Mouse (Mus musculus) MEL (cell line): Measurements from ENCODE around the gene Atg4b. TPM values are rescaled to one million over a fixed set of nuclear protein-coding genes. Genes with fewer than 3 reads are reported as not detected.

Source experiments
- DNase-seq: peaks from one replicate; pipeline ENCODE4 v3.0.0; 2011; ENCODE audit warnings: low read depth, low spot score
- H3K27ac ChIP-seq: 2 replicates; pipeline ENCODE4 v1.5.1; 2012; ENCODE audit warnings: low read depth, mild to moderate bottlenecking, control low read depth, low read length, moderate library complexity; ENCODE audit not compliant: control insufficient read depth
- H3K27me3 ChIP-seq, 2 experiments: fragments of 150-350 bp in 1 of 2; sonication (generic) in 1 of 2; 2 replicates each; pipeline ENCODE4 v1.6.1; 2012; ENCODE audit warnings: low read length in 2 of 2, mild to moderate bottlenecking in 2 of 2, improper control_type of control experiment in 1 of 2, moderate library complexity in 1 of 2; ENCODE audit not compliant: insufficient read depth in 2 of 2, control insufficient read depth in 1 of 2
- H3K36me3 ChIP-seq, 2 experiments: 2 replicates each; pipeline ENCODE4 v1.6.1; 2012 to 2014; ENCODE audit warnings: low read length in 2 of 2, improper control_type of control experiment in 1 of 2, inconsistent platforms in 1 of 2, mild to moderate bottlenecking in 1 of 2; ENCODE audit not compliant: insufficient read depth in 2 of 2, control insufficient read depth in 1 of 2
- H3K4me1 ChIP-seq, 2 experiments: fragments of 150-350 bp in 1 of 2; sonication (generic) in 1 of 2; 2 replicates each; pipeline ENCODE4 v1.6.1; 2012; ENCODE audit warnings: low read length in 2 of 2, improper control_type of control experiment in 1 of 2, mild to moderate bottlenecking in 1 of 2; ENCODE audit not compliant: insufficient read depth in 2 of 2, control insufficient read depth in 1 of 2
- H3K4me3 ChIP-seq, 2 experiments: fragments of 150-350 bp in 1 of 2; sonication (generic) in 1 of 2; 2 replicates each; pipeline ENCODE4 v1.5.1; 2012; ENCODE audit warnings: low read depth in 2 of 2, low read length in 2 of 2, mild to moderate bottlenecking in 2 of 2, moderate library complexity in 2 of 2, control low read depth in 1 of 2, improper control_type of control experiment in 1 of 2; ENCODE audit not compliant: control insufficient read depth in 1 of 2, insufficient read depth in 1 of 2
- H3K79me2 ChIP-seq: 2 replicates; pipeline ENCODE4 v1.6.1; 2012; ENCODE audit warnings: mild to moderate bottlenecking, low read length, moderate library complexity; ENCODE audit not compliant: control insufficient read depth, poor library complexity, insufficient read depth
- H3K9ac ChIP-seq: 2 replicates; pipeline ENCODE4 v1.6.1; 2012; ENCODE audit warnings: low read depth, mild to moderate bottlenecking, control low read depth, low read length, moderate library complexity; ENCODE audit not compliant: control insufficient read depth, poor library complexity, severe bottlenecking
- H3K9me3 ChIP-seq: fragments of 150-350 bp; sonication (generic); replicated peaks from 2 replicates; pipeline ENCODE4 v1.6.1; 2012; ENCODE audit warnings: mild to moderate bottlenecking, low read length, improper control_type of control experiment, moderate library complexity; ENCODE audit not compliant: insufficient read depth
- CHD1 ChIP-seq: IDR thresholded peaks from 2 replicates; pipeline ENCODE4 v1.6.1; 2012; ENCODE audit warnings: low read depth, mild to moderate bottlenecking, inconsistent platforms, low read length, improper control_type of control experiment
- CTCF ChIP-seq, 3 experiments: IDR thresholded peaks in 2 of 3; conservative IDR thresholded peaks in 1 of 3; 2 replicates each; pipeline ENCODE4 v1.5.1; 2011 to 2012; ENCODE audit warnings: low read length in 3 of 3, low read depth in 2 of 3, mild to moderate bottlenecking in 2 of 3, improper control_type of control experiment in 1 of 3, inconsistent platforms in 1 of 3, mixed read lengths in 1 of 3, moderate library complexity in 1 of 3; ENCODE audit not compliant: control insufficient read depth in 1 of 3, insufficient read depth in 1 of 3, poor library complexity in 1 of 3, severe bottlenecking in 1 of 3
- E2F4 ChIP-seq: IDR thresholded peaks from 2 replicates; pipeline ENCODE4 v1.6.1; 2011; ENCODE audit warnings: low read depth, low read length, improper control_type of control experiment, borderline replicate concordance
- EP300 ChIP-seq, 2 experiments: IDR thresholded peaks; 2 replicates each; pipeline ENCODE4 v1.6.1; 2011; ENCODE audit warnings: improper control_type of control experiment in 2 of 2, low read length in 2 of 2, low read depth in 1 of 2, mild to moderate bottlenecking in 1 of 2
- GATA1 ChIP-seq: IDR thresholded peaks from 2 replicates; pipeline ENCODE4 v1.6.1; 2011; ENCODE audit warnings: low read depth, low read length, improper control_type of control experiment
- MAX ChIP-seq: IDR thresholded peaks from 2 replicates; pipeline ENCODE4 v1.6.1; 2011; ENCODE audit warnings: low read length, improper control_type of control experiment
- MEF2A ChIP-seq: IDR thresholded peaks from 2 replicates; pipeline ENCODE4 v1.6.1; 2014; ENCODE audit warnings: low read depth, mild to moderate bottlenecking, inconsistent platforms, low read length, improper control_type of control experiment; ENCODE audit not compliant: poor library complexity, insufficient replicate concordance, severe bottlenecking; ENCODE audit errors: extremely low read depth
- MXI1 ChIP-seq: IDR thresholded peaks from 2 replicates; pipeline ENCODE4 v1.6.1; 2011; ENCODE audit warnings: mild to moderate bottlenecking, low read depth, low read length, improper control_type of control experiment
- MYB ChIP-seq: IDR thresholded peaks from 2 replicates; pipeline ENCODE4 v1.6.1; 2011; ENCODE audit warnings: mild to moderate bottlenecking, low read depth, low read length, improper control_type of control experiment
- MYC ChIP-seq: IDR thresholded peaks from 2 replicates; pipeline ENCODE4 v1.6.1; 2011; ENCODE audit warnings: low read depth, mild to moderate bottlenecking, low read length, improper control_type of control experiment, moderate library complexity
- NRF1 ChIP-seq: IDR thresholded peaks from 2 replicates; pipeline ENCODE4 v1.6.1; 2014; ENCODE audit warnings: low read depth, mild to moderate bottlenecking, inconsistent platforms, low read length, improper control_type of control experiment, moderate library complexity; ENCODE audit not compliant: poor library complexity, insufficient read depth, severe bottlenecking
- POLR2A ChIP-seq, 2 experiments: IDR thresholded peaks; 2 replicates each; pipeline ENCODE4 v1.6.1; 2011 to 2012; ENCODE audit warnings: low read length in 2 of 2, mild to moderate bottlenecking in 2 of 2, control low read depth in 1 of 2, improper control_type of control experiment in 1 of 2, low read depth in 1 of 2, moderate library complexity in 1 of 2; ENCODE audit not compliant: control insufficient read depth in 1 of 2, insufficient read depth in 1 of 2, poor library complexity in 1 of 2
- POLR2AphosphoS5 ChIP-seq: IDR thresholded peaks from 2 replicates; pipeline ENCODE4 v1.6.1; 2012; ENCODE audit warnings: low read depth, borderline replicate concordance, mild to moderate bottlenecking, inconsistent platforms, low read length, moderate library complexity, mixed read lengths
- SIN3A ChIP-seq: IDR thresholded peaks from 2 replicates; pipeline ENCODE4 v1.6.1; 2012; ENCODE audit warnings: low read length, improper control_type of control experiment, inconsistent platforms
- TBP ChIP-seq: IDR thresholded peaks from 2 replicates; pipeline ENCODE4 v1.8.0; 2011; ENCODE audit warnings: low read depth, low read length, improper control_type of control experiment
- TCF12 ChIP-seq: IDR thresholded peaks from 2 replicates; pipeline ENCODE4 v1.6.1; 2014; ENCODE audit warnings: low read depth, mild to moderate bottlenecking, inconsistent platforms, low read length, improper control_type of control experiment, moderate library complexity
- USF2 ChIP-seq, 2 experiments: IDR thresholded peaks; 2 replicates each; pipeline ENCODE4 v1.6.1; 2011 to 2012; ENCODE audit warnings: improper control_type of control experiment in 2 of 2, low read length in 2 of 2, borderline replicate concordance in 1 of 2, inconsistent platforms in 1 of 2, low read depth in 1 of 2, mild to moderate bottlenecking in 1 of 2; ENCODE audit not compliant: insufficient read depth in 1 of 2
- ZMIZ1 ChIP-seq: IDR thresholded peaks from 2 replicates; pipeline ENCODE4 v1.6.1; 2012; ENCODE audit warnings: low read depth, mild to moderate bottlenecking, inconsistent platforms, low read length, improper control_type of control experiment, moderate library complexity
- polyA plus RNA-seq, 2 experiments: library from polyadenylated mRNA; stranded (reverse) in 1 of 2; unstranded in 1 of 2; fragments of >175 nt in 1 of 2; fragments of >200 nt in 1 of 2; gene quantifications; 2 replicates each; pipeline versions ENCODE4 v1.2.1 to v1.2.4; 2012; ENCODE audit warnings: low replicate concordance in 2 of 2, low read depth in 1 of 2; ENCODE audit not compliant: insufficient read length in 2 of 2, insufficient read depth in 1 of 2, missing spikeins in 1 of 2
- total RNA-seq: library from RNA; depleted of rRNA; stranded (reverse); fragments of 300-350 nt; gene quantifications from 2 replicates; pipeline ENCODE4 v1.2.3, GENCODE M21; 2012

Atg4b gene
- total and polyA plus RNA-seq, 3 experiments = 57.9 to 121 TPM; not detected in 1

DNA sequence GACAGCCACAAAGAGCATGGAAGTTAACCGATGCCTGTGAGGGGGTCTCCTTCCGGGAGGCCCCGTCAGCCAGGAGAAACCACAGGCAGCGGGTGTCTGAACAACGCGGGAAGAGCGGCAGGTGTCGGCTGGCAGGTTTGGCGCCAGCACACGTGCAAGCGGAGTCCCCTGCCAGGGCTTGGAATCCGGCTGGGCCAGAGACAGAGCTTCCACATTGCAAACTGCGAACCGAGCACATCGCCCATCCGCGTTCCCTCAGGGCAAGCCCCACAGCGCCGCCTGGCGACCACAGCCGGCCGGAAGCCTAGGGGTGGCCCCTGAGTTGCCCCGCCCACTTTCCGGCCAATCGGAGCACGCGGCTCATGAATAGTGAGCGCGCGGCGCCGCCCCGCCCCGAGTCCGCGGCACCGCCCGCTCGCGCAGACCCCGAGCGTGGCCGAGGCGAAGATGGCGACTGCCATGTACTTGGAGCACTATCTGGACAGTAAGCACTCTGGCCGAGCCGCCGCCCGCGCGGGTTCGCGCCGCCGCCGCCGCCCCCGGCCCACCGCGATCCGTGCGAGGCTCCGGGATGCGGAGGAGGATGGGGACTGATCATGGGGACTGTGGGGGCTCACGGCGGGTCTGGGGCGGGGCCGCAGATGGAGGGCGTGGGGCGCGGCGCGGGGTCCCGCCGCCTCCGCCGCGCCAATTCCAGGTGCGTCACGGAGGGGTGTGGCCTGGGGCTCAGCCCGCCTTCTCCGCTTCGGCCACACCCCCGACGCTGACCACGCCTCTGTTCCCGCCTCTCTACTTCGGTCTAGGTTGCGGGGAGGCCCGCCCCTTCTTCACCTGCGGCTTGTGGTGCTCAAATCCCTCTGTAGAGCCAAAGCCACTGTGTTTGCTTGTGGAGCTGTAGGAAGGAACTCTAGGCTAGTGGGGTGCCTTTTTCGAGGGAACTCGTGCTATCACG lies 52.5 kb downstream of the Atg4b start, which contains the start of gene Ing5 (continued):
- peak; percentile 68 for TF ChIP-seq NRF1
- TF ChIP-seq USF2 (IDR thresholded peaks at IDR 0.05; ENCODE audit: borderline replicate concordance in 1 of 2, insufficient read depth in 1 of 2, low read depth in 1 of 2, low read length in 2 of 2) = no peak
- TF ChIP-seq MYC = peak; percentile 89
- no peak for TF ChIP-seq GATA1
- TF ChIP-seq TBP = peak; percentile 87
- TF ChIP-seq POLR2AphosphoS5 = no peak
- TF ChIP-seq MYB = no peak
- TF ChIP-seq TCF12 = peak; percentile 86
- TF ChIP-seq MXI1 = peak; percentile 98
- TF ChIP-seq, all 39 proteins: peak for 25

GRCm38 (mm10) chr1:93804818-93805217 lies 53.5 kb downstream of the Atg4b start:
- peak overlapping the region; percentile 25 for H3K27ac ChIP-seq
- no peak for DNase-seq
- peak overlapping the region; percentile 65 to 69 for H3K4me3 ChIP-seq
- peaks cover 7 to 24% of the 10 kb centered on the region in 2 experiments for H3K36me3 ChIP-seq
- no peaks in the 10 kb centered on the region for H3K27me3 ChIP-seq
- no peaks in the 10 kb centered on the region for H3K9me3 ChIP-seq
- peak overlapping the region; percentile 44 for H3K9ac ChIP-seq
- peaks cover 43% of the 10 kb centered on the region for H3K79me2 ChIP-seq
- peak; percentile 66; the same call in 1 of the 2 replicates for TF ChIP-seq MEF2A
- TF ChIP-seq SIN3A = no peak
- H3K4me1 ChIP-seq = peaks cover 6 to 25% of the 10 kb centered on the region in 2 experiments

DNA sequence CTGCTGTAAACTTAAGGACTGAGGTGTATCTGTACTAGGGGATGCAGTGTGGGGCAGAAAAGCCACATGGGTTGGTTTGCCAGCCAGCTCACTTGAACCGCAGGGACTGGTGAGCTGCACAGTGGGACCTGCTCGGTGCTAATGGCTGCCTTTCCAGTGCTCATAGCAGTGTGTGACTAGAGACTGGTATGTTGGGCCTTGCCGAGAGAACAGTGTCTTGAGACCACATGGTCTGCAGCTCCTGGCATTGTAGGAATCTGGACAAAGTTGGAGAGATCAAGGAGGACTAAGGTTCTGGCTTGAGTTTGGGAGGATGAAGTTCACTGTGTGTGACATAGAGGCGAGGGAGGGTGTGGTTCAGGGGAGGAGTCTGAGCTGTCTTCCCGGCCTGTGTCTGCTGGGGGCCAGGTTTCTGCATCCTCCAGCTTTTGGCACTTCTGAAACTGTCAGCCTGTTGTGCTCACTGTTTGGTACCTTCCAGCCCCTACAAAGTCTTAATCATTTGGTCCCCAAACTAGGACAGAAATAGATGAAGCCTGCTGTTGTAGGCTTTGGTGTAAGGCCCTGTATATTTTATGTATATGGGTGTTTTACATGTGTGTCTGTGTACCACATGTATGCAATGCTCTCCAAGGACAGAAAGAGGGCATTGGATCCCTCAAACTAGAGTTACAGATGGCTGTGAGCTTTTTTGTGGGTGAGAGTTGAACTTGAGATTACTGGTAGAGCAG lies 54.1 kb downstream of the Atg4b start:
- H3K4me1 ChIP-seq = peaks cover 4 to 21% of the 10 kb centered on the region in 2 experiments
- TF ChIP-seq CHD1 (no peak), ZMIZ1 (0 out of 2 replicates have a peak, but pooled peaks have one; percentile 40), USF2 (IDR thresholded peaks at IDR 0.05; ENCODE audit: borderline replicate concordance in 1 of 2, insufficient read depth in 1 of 2, low read depth in 1 of 2, low read length in 2 of 2) (peak in 1 of 2 experiments; percentile 7; a peak in 1 of 4 replicates), MYC (no peak), MAX (peak; percentile 64), POLR2AphosphoS5 (no peak), E2F4 (no peak), EP300 (IDR thresholded peaks at IDR 0.05; ENCODE audit: low read depth in 1 of 2, low read length in 2 of 2) (no peak), CTCF (IDR thresholded peaks at IDR 0.05 in 2 of 3, conservative IDR thresholded peaks at IDR 0.05 in 1 of 3; ENCODE audit: control insufficient read depth in 1 of 3, insufficient read depth in 1 of 3, low read depth in 2 of 3, low read length in 3 of 3, poor library complexity in 1 of 3, severe bottlenecking in 1 of 3) (no peak), POLR2A (IDR thresholded peaks at IDR 0.05; ENCODE audit: control insufficient read depth in 1 of 2, insufficient read depth in 1 of 2, low read depth in 1 of 2, low read length in 2 of 2, poor library complexity in 1 of 2) (peak in 1 of 2 experiments; percentile 38; a peak in 1 of 4 replicates)
- peak; percentile 67 for DNase-seq
- H3K79me2 ChIP-seq = peaks cover 39% of the 10 kb centered on the region
- no peaks in the 10 kb centered on the region for H3K27me3 ChIP-seq
- peaks cover 7 to 20% of the 10 kb centered on the region in 2 experiments for H3K36me3 ChIP-seq
- H3K9me3 ChIP-seq = no peaks in the 10 kb centered on the region
- H3K9ac ChIP-seq = peak overlapping the region; percentile 44
- H3K4me3 ChIP-seq = peak overlapping the region; percentile 10 to 12
- peak overlapping the region; percentile 25 for H3K27ac ChIP-seq
